Mouse (Mus musculus): ENCODE measurements around the gene Hace1.

Hace1 gene

GRCm38 (mm10) chr10:45695522-45695921 lies 117.9 kb downstream of the Hace1 start:
- DNase-seq (ENCODE audit: extremely low read depth, insufficient read length, low spot score): no peak

- no peak for DNase-seq (ENCODE audit: extremely low read depth, insufficient read length, low spot score)
Observed at GRCm38 (mm10) chr10:45698930-45699329, 121.3 kb downstream of the Hace1 start.

GRCm38 (mm10) chr10:45706849-45707248 lies 129.2 kb downstream of the Hace1 start:
- DNase-seq (ENCODE audit: extremely low read depth, insufficient read length, low spot score): no peak

GRCm38 (mm10) chr10:45710848-45711247 lies 133.2 kb downstream of the Hace1 start:
- no peak for DNase-seq (ENCODE audit: extremely low read depth, insufficient read length, low spot score)

GRCm38 (mm10) chr10:45711348-45711747 lies 133.7 kb downstream of the Hace1 start:
- DNase-seq (ENCODE audit: extremely low read depth, insufficient read length, low spot score): no peak

Data from 3134 (cell line).